Mouse (Mus musculus) embryo, embryonic 11 days (tissue): Measurements from ENCODE around the gene Meox2.
A peak's percentile ranks its signal among the peaks of the same experiment; 100 is the strongest.
"Not testable (repeated sequence)": the region's sequence is repeated elsewhere in the genome, so short reads cannot be mapped to it uniquely, and the experiment has no call there.

Experiments
- DNase-seq: peaks from one replicate; pipeline ENCODE4 v3.0.0-alpha.2; 2015

The Meox2 gene

GRCm38 (mm10) chr12:37108390-37108738, at the start of gene Meox2:
Gene Meox2 (plus strand): TSS chr12:37108540.
- DNase-seq: peak; percentile 86

GRCm38 (mm10) chr12:37072636-37073035, 35.7 kb upstream of the Meox2 start:
- DNase-seq: no peak

- DNase-seq: peak; percentile 17
Observed at GRCm38 (mm10) chr12:37077308-37077707, 31.0 kb upstream of the Meox2 start.

- not testable (repeated sequence) for DNase-seq
Observed at GRCm38 (mm10) chr12:37080005-37080404, 28.3 kb upstream of the Meox2 start.

- no peak for DNase-seq
Observed at GRCm38 (mm10) chr12:37106541-37106940, 1.8 kb upstream of the Meox2 start.

GRCm38 (mm10) chr12:37107150-37107549, 1.2 kb upstream of the Meox2 start:
- DNase-seq: no peak

- peak; percentile 25 for DNase-seq
Observed at GRCm38 (mm10) chr12:37107713-37108389, 489 bp upstream of the Meox2 start.

GRCm38 (mm10) chr12:37108819-37109473, 606 bp downstream of the Meox2 start:
- peak; percentile 48 for DNase-seq

GRCm38 (mm10) chr12:37109474-37110012, 1.2 kb downstream of the Meox2 start:
- peak; percentile 74 for DNase-seq

GRCm38 (mm10) chr12:37110977-37111376, 2.6 kb downstream of the Meox2 start:
- no peak for DNase-seq

- DNase-seq: no peak
Observed at GRCm38 (mm10) chr12:37119246-37119645, 10.9 kb downstream of the Meox2 start.

- no peak for DNase-seq
Observed at GRCm38 (mm10) chr12:37123763-37124162, 15.4 kb downstream of the Meox2 start.

GRCm38 (mm10) chr12:37142080-37142703, 33.9 kb downstream of the Meox2 start:
- DNase-seq: peak; percentile 19

GRCm38 (mm10) chr12:37143879-37144278, 35.5 kb downstream of the Meox2 start:
- no peak for DNase-seq

- DNase-seq: no peak
Observed at GRCm38 (mm10) chr12:37167742-37168141, 59.4 kb downstream of the Meox2 start.

- DNase-seq: no peak
Observed at GRCm38 (mm10) chr12:37173324-37173723, 65.0 kb downstream of the Meox2 start.

GRCm38 (mm10) chr12:37183689-37184088, 75.3 kb downstream of the Meox2 start:
- peak; percentile 59 for DNase-seq

- no peak for DNase-seq
Observed at GRCm38 (mm10) chr12:37188940-37189488, 80.7 kb downstream of the Meox2 start.
